Mouse (Mus musculus) activated CD4-positive, CD25-positive, alpha-beta regulatory T cell, adult 4 months (primary cell): ENCODE measurements around the gene Mrrf. TPM values are rescaled to one million over a fixed set of nuclear protein-coding genes. Genes with fewer than 3 reads are reported as not detected.

Experiments
- ATAC-seq: one replicate; pipeline ENCODE4 v1.8.0; 2017
- polyA plus RNA-seq, 2 experiments: library from polyadenylated mRNA; unstranded; fragments of 100-300 nt; shearing (Covaris generic); gene quantifications; one replicate each; pipeline ENCODE4 v1.2.1; 2017

The Mrrf gene
- 10 to 100 TPM in 1 of 2 experiments, 1 to 10 TPM in 1; 9.4 to 16.3 TPM for polyA plus RNA-seq

- peak; percentile 91 for ATAC-seq
Observed at GRCm38 (mm10) chr2:36136300-36136941, at the start of gene Mrrf, which contains the start of gene Rbm18. TSS of gene Mrrf (plus strand) at chr2:36136389. TSS of gene Rbm18 (minus strand) at chr2:36136773.

GRCm38 (mm10) chr2:36089190-36089589, 47.0 kb upstream of the Mrrf start:
- ATAC-seq, result no peak

GRCm38 (mm10) chr2:36090853-36091741, 45.1 kb upstream of the Mrrf start:
- ATAC-seq, result no peak

GRCm38 (mm10) chr2:36092748-36093147, 43.4 kb upstream of the Mrrf start:
- no peak for ATAC-seq

- ATAC-seq, result no peak
Observed at GRCm38 (mm10) chr2:36093301-36093700, 42.9 kb upstream of the Mrrf start.

GRCm38 (mm10) chr2:36093914-36094475, 42.2 kb upstream of the Mrrf start:
- ATAC-seq, result no peak

GRCm38 (mm10) chr2:36097129-36097815, 38.9 kb upstream of the Mrrf start:
- ATAC-seq, result no peak

GRCm38 (mm10) chr2:36098021-36098420, 38.2 kb upstream of the Mrrf start:
- ATAC-seq, result no peak

GRCm38 (mm10) chr2:36099739-36100138, 36.5 kb upstream of the Mrrf start:
- no peak for ATAC-seq

- ATAC-seq, result no peak
Observed at GRCm38 (mm10) chr2:36101866-36102558, 34.2 kb upstream of the Mrrf start.

- no peak for ATAC-seq
Observed at GRCm38 (mm10) chr2:36102559-36102946, 33.6 kb upstream of the Mrrf start.

- ATAC-seq, result no peak
Observed at GRCm38 (mm10) chr2:36103069-36103554, 33.1 kb upstream of the Mrrf start.

- ATAC-seq, result no peak
Observed at GRCm38 (mm10) chr2:36103555-36104367, 32.4 kb upstream of the Mrrf start.

GRCm38 (mm10) chr2:36104436-36104955, 31.7 kb upstream of the Mrrf start:
- ATAC-seq, result no peak

- ATAC-seq, result no peak
Observed at GRCm38 (mm10) chr2:36104956-36105741, 31.0 kb upstream of the Mrrf start, which contains the start of gene Lhx6. TSS of gene Lhx6 (minus strand) at chr2:36105408.

GRCm38 (mm10) chr2:36108615-36109014, 27.6 kb upstream of the Mrrf start:
- ATAC-seq, result no peak

- ATAC-seq, result no peak
Observed at GRCm38 (mm10) chr2:36112632-36113031, 23.6 kb upstream of the Mrrf start.

- ATAC-seq, result no peak
Observed at GRCm38 (mm10) chr2:36126795-36127429, 9.3 kb upstream of the Mrrf start.

GRCm38 (mm10) chr2:36127973-36128372, 8.2 kb upstream of the Mrrf start:
- no peak for ATAC-seq
